Mouse (Mus musculus) heart, embryonic 14.5 days (tissue): ENCODE data around the gene Cntd1. TPM values are rescaled to one million over a fixed set of nuclear protein-coding genes. Genes with fewer than 3 reads are reported as not detected.
"Not testable (repeated sequence)": the region's sequence is repeated elsewhere in the genome, so short reads cannot be mapped to it uniquely, and the experiment has no call there.

Experiments used
- ATAC-seq: fragments of 200-750 bp; cut with Nextera tagmentation; 2 replicates; pipeline ENCODE4 v1.8.0; 2017; ENCODE audit warnings: low read depth, moderate TSS enrichment; ENCODE audit not compliant: insufficient number of reproducible peaks, insufficient read depth, low FRiP score
- H3K27ac ChIP-seq, 2 experiments: fragments of 200-500 bp in 1 of 2; fragments of 300-500 bp in 1 of 2; sonication (generic) in 1 of 2; replicated peaks in 1 of 2; 2 replicates each; pipeline ENCODE4 v1.5.1; 2012 to 2014; ENCODE audit warnings: low read depth in 2 of 2, low read length in 2 of 2, control low read depth in 1 of 2, mild to moderate bottlenecking in 1 of 2, mixed read lengths in 1 of 2; ENCODE audit not compliant: control insufficient read depth in 1 of 2, insufficient read depth in 1 of 2
- H3K27me3 ChIP-seq: fragments of 300-500 bp; sonication (generic); 2 replicates; pipeline ENCODE4 v1.6.1; 2014; ENCODE audit warnings: mild to moderate bottlenecking, low read length, control low read depth; ENCODE audit not compliant: control insufficient read depth, insufficient read depth
- H3K36me3 ChIP-seq: fragments of 300-500 bp; sonication (generic); 2 replicates; pipeline ENCODE4 v1.6.1; 2014; ENCODE audit warnings: mild to moderate bottlenecking, control low read depth, low read length, mixed read lengths; ENCODE audit not compliant: control insufficient read depth, insufficient read depth
- H3K4me1 ChIP-seq, 2 experiments: fragments of 200-500 bp in 1 of 2; fragments of 300-500 bp in 1 of 2; sonication (generic) in 1 of 2; 2 replicates each; pipeline ENCODE4 v1.6.1; 2012 to 2014; ENCODE audit warnings: low read length in 2 of 2, control low read depth in 1 of 2, mixed read lengths in 1 of 2; ENCODE audit not compliant: control insufficient read depth in 2 of 2, insufficient read depth in 2 of 2
- H3K4me2 ChIP-seq: fragments of 300-500 bp; sonication (generic); 2 replicates; pipeline ENCODE4 v1.6.1; 2014; ENCODE audit warnings: mild to moderate bottlenecking, low read length
- H3K4me3 ChIP-seq, 2 experiments: fragments of 200-500 bp in 1 of 2; fragments of 300-500 bp in 1 of 2; sonication (generic) in 1 of 2; 2 replicates each; pipeline ENCODE4 v1.5.1; 2012 to 2014; ENCODE audit warnings: low read length in 2 of 2, mild to moderate bottlenecking in 2 of 2, control low read depth in 1 of 2, low read depth in 1 of 2, moderate library complexity in 1 of 2; ENCODE audit not compliant: control insufficient read depth in 1 of 2, insufficient read depth in 1 of 2
- H3K9ac ChIP-seq: fragments of 300-500 bp; sonication (generic); 2 replicates; pipeline ENCODE4 v1.6.1; 2014; ENCODE audit warnings: mild to moderate bottlenecking, low read length
- H3K9me3 ChIP-seq: fragments of 300-500 bp; sonication (generic); 2 replicates; pipeline ENCODE4 v1.6.1; 2016; ENCODE audit warnings: low read length, control low read depth; ENCODE audit not compliant: control insufficient read depth
- whole genome bisulfite sequencing: fragments of 180-500 bp; shearing (Covaris S2); extraction: QIAGEN DNeasy Blood & Tissue Kit; methylation state at CpG from one replicate; pipeline ENCODE4 v1.1.7; 2014; 5-methylcytosine and 5-hydroxymethylcytosine counted together
- polyA plus RNA-seq: library from polyadenylated mRNA; unstranded; fragments of >200 nt; fragmentation: Nextera tagmentation; extraction: Ambion mirVana; gene quantifications from 2 replicates; pipeline ENCODE4 v1.2.1, GENCODE M21; 2014

Gene Cntd1
- polyA plus RNA-seq, 1 experiment from 2014 or later: 0.51 TPM

DNA sequence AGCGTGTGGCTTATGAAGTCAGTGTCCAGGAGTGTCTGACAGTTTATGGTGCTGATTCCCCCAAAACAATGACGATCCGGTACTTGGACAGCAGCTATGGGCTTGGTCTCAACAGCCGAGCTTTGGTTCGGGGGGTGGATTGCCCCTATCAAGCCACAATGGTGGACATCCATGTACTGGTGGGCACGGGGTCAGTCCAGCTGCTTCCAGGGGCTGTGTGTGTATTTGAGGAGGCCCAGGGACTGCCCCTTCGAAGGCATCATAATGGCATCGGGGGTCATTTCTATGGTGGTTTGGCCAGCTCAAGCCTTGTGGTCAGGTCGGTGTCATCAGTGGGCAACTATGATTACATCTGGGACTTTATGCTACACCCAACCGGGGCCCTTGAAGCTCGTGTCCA lies 47.3 kb downstream of the Cntd1 start:
- Histone ChIP-seq H3K4me1 (peaks cover 7 to 12% of the 10 kb centered on the region in 2 experiments), H3K9me3 (no peaks in the 10 kb centered on the region), H3K27me3 (no peaks in the 10 kb centered on the region), H3K4me3 (no peak overlapping the region), H3K9ac (no peak overlapping the region), H3K36me3 (peaks cover 48% of the 10 kb centered on the region), H3K27ac (no peak overlapping the region), H3K4me2 (no peak overlapping the region)
- ATAC-seq: no peak
- WGBS: 83% methylated on average over 11 of the region's 11 CpGs

DNA sequence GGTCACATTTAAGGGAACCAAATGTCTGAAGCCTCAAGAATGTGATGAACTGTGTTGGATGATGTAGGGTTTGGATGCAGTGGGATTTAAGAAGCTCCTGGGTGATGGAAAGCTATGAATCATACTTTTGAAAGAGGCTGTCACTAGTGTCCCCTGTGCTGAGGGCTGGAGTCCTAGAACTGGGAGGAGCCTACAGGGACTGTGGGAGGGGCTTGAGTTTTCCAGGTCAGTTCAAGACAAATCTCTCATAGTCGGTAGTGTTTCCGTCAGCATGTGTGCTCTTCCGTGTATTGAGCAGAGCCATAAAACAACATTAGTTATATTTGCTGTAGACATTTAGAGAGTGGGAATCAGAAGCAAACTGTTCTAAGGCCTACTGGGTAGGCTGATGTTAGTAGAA lies 48.5 kb downstream of the Cntd1 start:
- WGBS: 58% methylated on average over 3 of the region's 3 CpGs

DNA sequence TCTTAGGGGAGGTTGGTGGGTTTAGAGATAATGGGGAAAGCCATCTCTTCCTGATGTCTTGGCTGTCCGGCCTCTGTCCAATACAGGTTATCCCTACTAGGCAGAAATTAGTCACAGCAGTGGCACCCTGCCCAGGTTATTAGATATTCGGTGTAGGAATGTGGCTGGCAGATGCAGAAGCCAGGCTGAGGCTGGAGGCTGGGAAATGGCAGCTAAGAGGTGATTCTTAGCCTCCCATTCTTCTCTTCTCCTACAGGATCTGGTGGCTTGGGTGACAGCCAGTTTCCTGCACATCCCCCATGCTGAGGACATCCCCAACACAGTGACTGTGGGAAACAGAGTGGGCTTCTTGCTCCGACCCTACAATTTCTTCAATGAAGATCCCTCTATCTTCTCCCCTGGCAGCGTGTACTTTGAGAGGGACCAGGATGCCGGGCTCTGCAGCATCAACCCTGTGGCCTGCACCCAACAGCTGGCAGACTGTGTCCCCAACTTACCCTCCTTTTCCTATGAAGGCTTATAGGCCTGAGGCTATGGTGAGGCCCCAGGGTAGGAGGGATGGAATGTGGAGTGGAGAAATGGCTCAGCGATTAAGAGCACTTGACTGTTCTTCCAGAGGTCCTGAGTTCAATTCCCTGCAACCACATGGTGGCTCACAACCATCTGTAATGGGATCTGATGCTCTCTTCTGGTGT lies 50.3 kb downstream of the Cntd1 start:
- Histone ChIP-seq H3K4me3 (no peak overlapping the region), H3K27ac (peak overlapping the region; percentile 9 to 35; a peak in 1 of 4 replicates), H3K9ac (no peak overlapping the region), H3K27me3 (no peaks in the 10 kb centered on the region), H3K4me1 (peaks cover 7 to 12% of the 10 kb centered on the region in 2 experiments), H3K36me3 (peaks cover 19% of the 10 kb centered on the region), H3K4me2 (no peak overlapping the region), H3K9me3 (no peaks in the 10 kb centered on the region)
- ATAC-seq: no peak
- WGBS: 58% methylated on average over 6 of the region's 6 CpGs

More for the DNA sequence above, 48.5 kb downstream of the Cntd1 start:
- no peak for ATAC-seq
- no peaks in the 10 kb centered on the region for H3K9me3 ChIP-seq
- H3K4me2 ChIP-seq: no peak overlapping the region
- H3K27me3 ChIP-seq: no peaks in the 10 kb centered on the region
- H3K4me3 ChIP-seq: no peak overlapping the region
- H3K4me1 ChIP-seq: peaks cover 7 to 12% of the 10 kb centered on the region in 2 experiments
- peaks cover 36% of the 10 kb centered on the region for H3K36me3 ChIP-seq
- H3K9ac ChIP-seq: no peak overlapping the region
- no peak overlapping the region for H3K27ac ChIP-seq

- Histone ChIP-seq H3K9ac (no peak within 1 kb of the TSS), H3K4me2 (peak within 1 kb of the TSS; percentile 17; the same call in 1 of the 2 replicates), H3K9me3 (no peaks in the 10 kb centered on the region), H3K27ac (peak within 1 kb of the TSS; percentile 10 to 35; a peak in 1 of 4 replicates), H3K4me3 (no peak within 1 kb of the TSS), H3K4me1 (peaks cover 7 to 12% of the 10 kb centered on the region in 2 experiments), H3K27me3 (no peaks in the 10 kb centered on the region), H3K36me3 (peaks cover 7% of the 10 kb centered on the region)
- peak; percentile 37 for ATAC-seq
- WGBS: 48% methylated on average over 7 of the region's 7 CpGs
Observed at GRCm38 (mm10) chr11:101330371-101330924, 51.6 kb downstream of the Cntd1 start, which contains the start of gene Aoc3. Gene Aoc3, plus strand, starts transcription at chr11:101330605.

GRCm38 (mm10) chr11:101330961-101331360 lies 52.1 kb downstream of the Cntd1 start:
- not testable (repeated sequence) for H3K4me2 ChIP-seq, H3K9ac ChIP-seq, H3K9me3 ChIP-seq, H3K36me3 ChIP-seq, ATAC-seq, H3K4me3 ChIP-seq, H3K27me3 ChIP-seq
- Histone ChIP-seq H3K27ac (peak overlapping the region; percentile 10; a peak in 1 of 4 replicates), H3K4me1 (peaks cover 7 to 12% of the 10 kb centered on the region in 2 experiments)
- WGBS: 59% methylated on average over 6 of the region's 6 CpGs

DNA sequence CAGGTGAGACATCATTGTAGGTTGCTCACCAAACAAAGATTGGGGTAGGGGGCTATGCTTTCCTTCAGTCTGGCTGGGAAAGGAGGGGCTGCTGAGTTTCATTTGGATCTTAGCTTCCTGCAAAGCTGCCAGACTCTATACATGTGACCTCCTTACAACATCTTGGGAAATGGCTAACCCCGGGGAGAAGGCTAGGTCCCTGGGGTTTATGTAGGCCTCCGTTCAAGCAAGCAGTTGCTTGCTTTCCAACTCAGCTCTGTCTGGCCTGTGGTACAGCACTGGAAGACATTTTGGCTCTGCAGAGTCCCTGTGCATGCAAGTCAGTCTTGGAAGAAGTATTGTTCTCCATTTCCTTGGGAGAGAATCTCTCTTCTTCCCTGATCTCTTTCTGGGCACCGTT lies 53.7 kb downstream of the Cntd1 start:
- no peak overlapping the region for H3K27ac ChIP-seq
- H3K27me3 ChIP-seq: no peaks in the 10 kb centered on the region
- H3K9me3 ChIP-seq: no peaks in the 10 kb centered on the region
- 62% methylated on average over 3 of the region's 3 CpGs for WGBS
- peaks cover 11 to 14% of the 10 kb centered on the region in 2 experiments for H3K4me1 ChIP-seq
- H3K4me2 ChIP-seq: 0 out of 2 replicates have a peak overlapping the region, but pooled peaks have one; percentile 17
- no peak for ATAC-seq
- no peak overlapping the region for H3K9ac ChIP-seq
- H3K4me3 ChIP-seq: no peak overlapping the region
- no peaks in the 10 kb centered on the region for H3K36me3 ChIP-seq

DNA sequence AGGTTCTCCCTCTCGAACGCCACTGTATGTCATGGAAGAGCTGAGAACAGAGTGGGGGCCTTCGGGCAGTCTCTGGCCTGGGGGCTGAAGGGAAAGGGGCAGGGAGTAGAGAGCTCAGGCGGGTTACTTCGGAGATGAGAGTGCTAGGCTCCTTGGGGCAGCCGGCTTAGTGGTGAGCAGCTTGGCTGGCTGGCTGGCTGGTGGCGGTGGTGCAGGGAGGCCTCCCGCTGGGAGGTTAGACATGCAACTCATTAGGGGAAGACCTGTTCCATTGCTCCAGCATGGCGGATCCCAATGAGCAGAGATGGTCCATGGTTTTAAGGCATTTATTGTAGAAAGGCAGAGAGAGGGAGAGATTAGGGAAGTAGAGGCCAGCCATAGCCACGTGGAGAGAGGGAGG lies 55.2 kb downstream of the Cntd1 start:
- Histone ChIP-seq H3K27ac (no peak overlapping the region), H3K4me3 (no peak overlapping the region), H3K9ac (no peak overlapping the region), H3K36me3 (no peaks in the 10 kb centered on the region), H3K4me1 (peaks cover 10% of the 10 kb centered on the region in 2 experiments), H3K4me2 (peak overlapping the region; percentile 12; the same call in 1 of the 2 replicates), H3K9me3 (no peaks in the 10 kb centered on the region), H3K27me3 (no peaks in the 10 kb centered on the region)
- 53% methylated on average over 10 of the region's 10 CpGs for WGBS
- ATAC-seq: no peak
